Mouse (Mus musculus): Measurements from ENCODE around the gene Prrt3.

DNA sequence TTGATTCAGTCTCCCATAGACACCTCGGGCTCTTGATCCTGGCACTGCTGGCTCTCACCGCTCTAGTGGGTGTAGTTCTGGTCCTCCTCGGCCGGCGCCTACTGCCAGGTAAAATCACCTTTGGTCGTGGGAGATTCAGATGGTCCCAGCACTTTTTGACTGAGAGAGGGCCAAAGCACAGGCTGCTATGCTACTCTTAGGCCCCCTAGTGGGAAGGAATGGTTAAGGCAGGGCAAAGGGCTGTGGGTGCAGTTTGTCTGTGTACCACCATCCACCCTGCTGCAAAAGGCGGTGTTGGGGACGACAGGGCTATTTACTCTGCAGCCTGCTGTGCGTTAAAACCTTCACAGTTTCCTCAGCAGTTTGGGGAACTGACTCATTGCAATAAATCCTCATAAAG, 32.7 kb downstream of the Prrt3 start:
- TF ChIP-seq GATA1 (IDR thresholded peaks at IDR 0.05; ENCODE audit: low read length), result no peak
- no peak for TF ChIP-seq TAL1 (IDR thresholded peaks at IDR 0.05; ENCODE audit: low read length)

All from erythroblast, embryonic 14.5 days (primary cell).